Mouse (Mus musculus) stomach, postnatal 0 days (tissue): ENCODE measurements around the gene Mrps18c.
A peak's percentile ranks its signal among the peaks of the same experiment; 100 is the strongest.

Experiments used
- CTCF ChIP-seq: IDR thresholded peaks from 2 replicates; pipeline ENCODE4 v1.5.1; 2016; ENCODE audit warnings: antibody characterized with exemption, low read depth, mild to moderate bottlenecking, moderate library complexity
- EP300 ChIP-seq: optimal IDR thresholded peaks from 2 replicates; pipeline ENCODE3; 2016; ENCODE audit warnings: antibody characterized with exemption

- TF ChIP-seq CTCF: peak; percentile 20; the same call in 1 of the 2 replicates
- no peak for TF ChIP-seq EP300
Measured at GRCm38 (mm10) chr5:100798165-100798860, at the start of gene Mrps18c, which contains the start of gene Helq.
